Mouse (Mus musculus) cerebral cortex, adult 2 months (tissue): Measurements from ENCODE around the gene Hps1.

Source experiments
- WGBS: fragments of 180-500 bp; shearing (Covaris S2); methylation state at CpG from one replicate; pipeline ENCODE4 v1.1.7; 2018; 5-methylcytosine and 5-hydroxymethylcytosine counted together

The Hps1 gene

DNA sequence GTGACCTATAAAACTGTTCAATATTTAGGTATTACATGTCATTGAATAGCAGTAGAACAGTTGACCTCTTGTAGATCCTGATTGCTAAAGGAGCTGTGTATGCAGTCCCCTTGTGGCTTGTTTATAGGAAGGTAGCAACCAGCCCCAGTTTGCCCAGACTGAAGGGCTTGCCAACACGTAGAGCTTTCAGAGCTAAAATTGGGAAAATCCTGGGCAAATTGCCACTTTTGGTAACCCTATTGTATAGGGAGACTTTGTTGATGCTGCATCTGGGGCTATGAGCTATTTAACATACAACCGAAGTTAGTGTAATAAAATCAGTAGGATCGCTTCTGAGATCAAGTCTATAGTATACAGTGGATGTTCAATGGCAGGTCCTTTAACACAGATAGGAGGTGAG lies 61.7 kb downstream of the Hps1 start:
- WGBS = 81% methylated on average over 3 of the region's 3 CpGs

DNA sequence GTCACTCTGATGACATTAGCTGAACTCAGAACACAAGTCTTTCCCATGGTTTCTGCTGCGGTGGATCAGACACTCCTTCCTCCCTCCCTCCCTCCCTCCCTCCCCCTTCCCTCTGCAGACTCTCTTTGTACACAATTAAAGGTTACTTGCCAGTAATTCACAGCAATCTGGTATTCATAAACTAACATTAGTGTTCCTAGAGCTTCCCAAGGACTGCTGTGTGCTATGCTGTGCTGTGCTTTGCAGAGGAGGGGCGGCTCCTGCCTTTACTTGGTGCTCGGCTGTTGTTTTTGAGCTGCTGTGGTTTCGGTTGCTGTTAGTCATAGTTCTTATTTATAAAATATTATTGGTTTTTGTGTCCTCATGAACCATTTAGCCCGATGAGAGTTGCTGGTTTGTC lies 62.1 kb downstream of the Hps1 start:
- 66% methylated on average over 5 of the region's 5 CpGs for WGBS

DNA sequence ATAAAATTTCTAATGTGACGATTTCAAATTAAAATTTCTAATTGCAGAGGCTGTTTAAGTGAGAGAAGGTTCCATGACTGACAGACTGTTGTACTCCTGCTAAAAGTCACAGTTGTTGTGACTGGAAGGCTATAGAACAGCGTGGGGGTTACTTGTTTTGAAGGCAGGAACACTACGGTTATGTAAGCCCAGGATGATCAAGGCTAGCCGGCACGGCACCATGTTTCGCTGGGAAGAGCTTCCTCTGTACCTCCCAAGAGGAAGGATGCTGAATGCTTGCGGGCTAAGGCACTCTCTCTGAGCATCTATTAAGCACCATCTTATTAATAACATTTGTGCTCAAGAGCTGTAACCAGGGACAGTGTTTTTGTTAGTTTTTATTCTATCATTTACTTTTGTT lies 63.3 kb downstream of the Hps1 start:
- WGBS = 47% methylated on average over 7 of the region's 7 CpGs

DNA sequence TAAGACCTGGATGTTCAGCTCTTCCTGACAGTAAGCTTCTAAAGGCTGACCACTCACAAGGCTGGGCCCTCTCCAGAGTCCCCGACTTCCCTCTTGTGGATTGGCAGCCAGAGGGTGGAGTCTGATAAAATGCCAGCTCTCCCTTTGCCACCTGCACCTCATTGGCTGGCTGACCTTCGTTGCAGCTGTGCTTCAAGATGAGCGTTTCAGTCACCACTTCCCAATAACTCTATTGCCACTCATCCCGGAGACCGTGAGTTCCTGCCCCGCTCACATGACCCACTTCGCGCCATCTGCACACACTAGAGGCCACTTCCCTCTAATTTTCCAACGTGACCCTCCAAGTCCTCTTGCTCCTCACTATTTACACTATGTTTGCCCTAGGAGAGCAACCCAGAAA lies 66.0 kb downstream of the Hps1 start:
- WGBS = 79% methylated on average over 9 of the region's 9 CpGs
